Mouse (Mus musculus) gastrocnemius, postnatal 4 days (tissue): ENCODE measurements around the gene Vmn1r188. TPM values are rescaled to one million over a fixed set of nuclear protein-coding genes. Genes with fewer than 3 reads are reported as not detected.
"Not testable (repeated sequence)": the region's sequence is repeated elsewhere in the genome, so short reads cannot be mapped to it uniquely, and the experiment has no call there.

Experiments
- DNase-seq, 2 experiments: peaks; one replicate each; pipeline ENCODE4 v3.0.0; 2021 to 2022; ENCODE audit warnings: low spot score in 2 of 2, mixed read lengths in 2 of 2
- long read RNA-seq, 2 experiments: library from polyadenylated mRNA; stranded (forward); transcript quantifications; one replicate each; pipeline ENCODE4 v2.0.0; 2021
- total RNA-seq, 2 experiments: library from RNA; stranded (reverse); gene quantifications; 2 replicates each; pipeline ENCODE4 v1.2.3; 2021

Gene Vmn1r188
- not detected for total RNA-seq
- long read RNA-seq, experiment 1 = 0 reads
- long read RNA-seq, experiment 2 = 0 reads

- DNase-seq = not testable (repeated sequence)
Observed at GRCm38 (mm10) chr13:22084140-22084539, at the start of gene Vmn1r188. TSS of gene Vmn1r188 (plus strand) at chr13:22084440.

DNA sequence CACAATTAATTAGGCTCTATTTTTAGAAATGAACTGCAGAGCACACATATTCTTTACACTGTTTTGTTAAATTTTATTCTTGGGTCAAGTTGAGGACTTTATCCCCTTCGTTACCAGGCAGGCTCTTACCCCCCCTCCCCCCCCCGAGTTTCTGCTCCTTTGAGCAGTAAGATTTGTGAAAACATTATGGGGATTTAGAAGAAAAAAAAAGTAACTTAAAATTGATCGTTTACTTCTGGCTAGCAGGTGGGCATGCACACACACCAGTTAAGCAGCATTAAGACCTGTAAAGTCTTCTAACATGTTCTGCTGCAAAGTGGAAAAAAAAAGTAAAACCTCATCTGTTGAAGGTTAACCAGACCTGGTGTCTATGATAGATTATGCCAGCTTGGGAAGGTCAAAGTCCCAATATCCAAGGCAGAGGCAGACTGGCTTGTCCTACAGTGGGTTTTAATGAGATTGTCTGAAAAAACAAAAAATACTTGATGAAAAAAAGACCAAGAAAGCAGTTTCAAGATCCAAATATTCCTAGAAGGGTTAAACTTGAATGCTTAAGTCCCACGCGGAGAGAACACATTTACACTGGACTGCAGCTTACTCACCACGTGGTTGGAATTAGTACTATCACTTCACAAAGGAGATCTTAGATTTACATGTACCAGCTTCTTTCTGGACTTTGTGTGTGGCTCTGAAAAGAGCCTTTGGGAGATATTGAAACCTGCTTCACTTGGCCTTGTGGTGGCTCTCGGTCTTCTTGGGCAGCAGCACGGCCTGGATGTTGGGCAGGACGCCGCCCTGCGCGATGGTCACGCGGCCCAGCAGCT lies 49.6 kb upstream of the Vmn1r188 start:
- DNase-seq = no peak

DNA sequence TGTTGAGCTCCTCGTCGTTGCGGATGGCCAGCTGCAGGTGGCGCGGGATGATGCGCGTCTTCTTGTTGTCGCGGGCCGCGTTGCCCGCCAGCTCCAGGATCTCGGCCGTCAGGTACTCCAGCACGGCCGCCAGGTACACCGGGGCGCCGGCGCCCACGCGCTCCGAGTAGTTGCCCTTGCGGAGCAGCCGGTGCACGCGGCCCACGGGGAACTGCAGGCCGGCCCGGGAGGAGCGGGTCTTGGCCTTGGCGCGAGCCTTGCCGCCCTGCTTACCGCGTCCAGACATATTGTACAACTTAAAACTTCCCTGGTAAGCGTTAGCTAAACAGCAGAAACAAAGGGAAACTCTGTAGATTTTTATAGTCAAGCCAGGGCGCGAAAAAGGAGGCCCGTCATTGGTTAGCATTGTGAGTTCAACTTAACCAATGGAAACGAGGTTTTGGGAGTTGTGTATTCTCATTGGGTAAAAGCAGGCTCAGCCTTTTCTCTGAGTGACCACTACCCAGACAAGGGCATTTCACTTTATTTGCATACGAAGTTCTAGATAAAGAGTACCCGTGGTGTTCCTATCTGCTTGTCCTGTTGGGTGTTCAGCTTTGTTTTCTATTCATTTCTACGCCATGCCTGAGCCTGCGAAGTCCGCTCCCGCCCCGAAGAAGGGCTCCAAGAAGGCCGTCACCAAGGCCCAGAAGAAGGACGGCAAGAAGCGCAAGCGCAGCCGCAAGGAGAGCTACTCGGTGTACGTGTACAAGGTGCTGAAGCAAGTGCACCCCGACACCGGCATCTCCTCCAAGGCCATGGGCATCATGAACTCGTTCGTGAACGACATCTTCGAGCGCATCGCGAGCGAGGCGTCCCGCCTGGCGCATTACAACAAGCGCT lies 48.7 kb upstream of the Vmn1r188 start, which contains the start of the genes Hist1h2ah and Hist1h2bk:
Hist1h2ah (minus strand) TSS at position 302 of the 882 bp plus-strand sequence.
Hist1h2bk (plus strand) TSS at position 604 of the 882 bp plus-strand sequence.
- DNase-seq = peak; percentile 44 to 74

- DNase-seq = no peak
Observed at GRCm38 (mm10) chr13:22036149-22036956, 47.9 kb upstream of the Vmn1r188 start.

DNA sequence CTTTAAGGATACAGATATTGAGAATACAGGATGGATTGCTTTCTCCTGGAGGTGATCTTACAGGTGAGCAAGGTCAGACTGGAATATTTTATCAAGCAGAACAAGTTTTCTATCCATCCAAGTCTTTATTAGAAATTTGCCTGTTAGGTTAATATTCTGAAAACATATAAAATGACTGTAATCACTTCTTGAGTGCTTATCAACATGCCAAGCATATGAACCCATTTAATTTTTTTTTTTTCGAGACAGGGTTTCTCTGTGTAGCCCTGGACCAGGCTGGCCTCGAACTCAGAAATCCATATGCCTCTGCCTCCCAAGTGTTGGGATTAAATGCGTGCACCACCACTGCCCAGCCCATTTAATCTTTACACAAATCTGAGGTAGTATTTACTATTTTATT lies 47.3 kb upstream of the Vmn1r188 start:
- DNase-seq = no peak

DNA sequence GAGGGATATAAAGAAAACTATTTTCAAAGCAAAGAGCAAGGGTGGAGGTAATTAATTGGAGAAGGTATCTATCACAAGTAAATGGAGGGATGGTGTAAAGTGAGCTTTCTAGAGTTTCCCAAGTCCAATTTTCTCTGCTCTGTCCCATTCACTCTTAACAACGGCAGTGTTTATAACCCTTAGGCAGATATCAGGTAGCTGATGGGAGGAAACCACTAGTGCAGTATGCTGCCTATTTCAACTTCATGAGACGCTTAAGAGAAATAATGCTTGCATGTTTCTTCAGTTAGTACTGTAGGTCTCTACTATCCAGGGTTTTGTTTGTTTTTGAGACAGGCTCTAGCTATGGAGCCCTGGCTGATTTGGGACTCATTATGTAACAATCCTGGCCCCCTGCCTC lies 46.8 kb upstream of the Vmn1r188 start:
- DNase-seq = no peak

- DNase-seq = no peak
Observed at GRCm38 (mm10) chr13:22039364-22039763, 44.9 kb upstream of the Vmn1r188 start.

DNA sequence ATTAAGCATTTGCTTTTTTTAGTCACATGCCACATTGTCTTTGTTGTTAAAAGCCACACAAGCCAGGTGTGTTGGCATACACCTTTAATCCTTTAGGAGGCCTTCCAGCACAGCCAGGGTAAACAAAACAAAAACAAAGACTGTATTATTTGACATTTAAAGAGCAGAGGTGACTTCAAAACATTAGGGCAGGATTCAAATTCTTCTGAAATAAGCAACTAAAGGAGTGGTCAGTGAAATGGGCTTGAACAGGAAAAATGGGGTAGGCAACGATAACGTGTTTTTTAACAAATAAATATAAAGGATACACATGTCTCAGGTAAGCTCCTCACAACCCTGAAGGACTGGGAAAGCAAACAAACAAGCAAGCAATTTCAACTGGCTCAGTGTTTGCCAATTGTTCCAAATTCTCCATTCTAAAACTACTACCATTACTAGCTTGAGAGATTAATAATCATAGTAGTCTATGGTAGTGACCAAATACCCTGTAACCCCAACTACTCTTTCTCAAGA lies 44.2 kb upstream of the Vmn1r188 start:
- DNase-seq = no peak

GRCm38 (mm10) chr13:22040464-22041141 lies 43.6 kb upstream of the Vmn1r188 start:
- DNase-seq = no peak

GRCm38 (mm10) chr13:22041142-22041536 lies 43.1 kb upstream of the Vmn1r188 start, which contains the start of gene Hist1h4i:
TSS of gene Hist1h4i (minus strand) at chr13:22041362.
- DNase-seq = peak; percentile 78 to 93

DNA sequence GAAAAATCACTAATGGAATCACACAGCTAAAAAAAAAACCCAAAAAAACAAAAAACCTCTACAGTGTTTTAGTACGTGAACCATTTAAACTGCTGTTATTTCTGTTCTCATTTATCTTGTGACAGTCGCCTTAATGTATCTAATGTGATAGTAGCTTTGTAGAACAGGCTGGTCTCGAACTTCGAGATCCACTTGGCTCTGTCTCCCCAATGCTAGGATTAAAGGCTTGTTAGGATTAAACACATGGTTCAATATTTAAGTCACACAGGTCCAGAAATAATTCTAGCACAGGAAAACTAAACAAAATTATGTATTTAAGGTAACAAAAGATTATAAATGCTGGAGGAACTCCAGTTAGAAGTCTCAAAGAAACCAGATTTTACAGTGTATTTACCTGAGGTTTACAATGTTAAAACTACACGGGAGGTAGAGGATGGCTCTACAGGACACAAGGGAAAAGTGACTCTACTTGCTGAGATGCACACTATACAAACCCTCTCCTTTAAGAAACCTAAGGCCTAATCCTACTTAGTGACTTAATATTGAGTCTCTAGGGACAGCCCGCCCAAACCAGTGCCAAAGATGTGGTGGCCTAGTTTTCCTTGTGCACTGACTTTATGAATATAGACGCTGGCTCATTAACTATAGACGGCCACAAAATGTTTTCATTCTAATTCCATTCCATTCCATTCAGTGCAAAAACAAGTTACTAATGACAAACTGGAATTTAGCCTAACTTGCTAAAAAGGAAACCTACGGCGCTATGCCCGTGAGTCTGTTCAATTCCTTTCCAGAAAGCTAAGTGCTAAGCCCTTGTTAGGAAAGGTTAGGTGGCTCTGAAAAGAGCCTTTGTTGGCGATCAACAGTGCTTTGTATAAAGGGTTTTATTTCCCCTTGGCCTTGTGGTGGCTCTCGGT lies 42.3 kb upstream of the Vmn1r188 start:
- no peak for DNase-seq

- peak; percentile 39 to 76 for DNase-seq
Observed at GRCm38 (mm10) chr13:22042568-22043502, 41.4 kb upstream of the Vmn1r188 start, which contains the start of the genes Hist1h2ag and Hist1h2bj. TSS of gene Hist1h2ag (minus strand) at chr13:22042944. TSS of gene Hist1h2bj (plus strand) at chr13:22043214.

DNA sequence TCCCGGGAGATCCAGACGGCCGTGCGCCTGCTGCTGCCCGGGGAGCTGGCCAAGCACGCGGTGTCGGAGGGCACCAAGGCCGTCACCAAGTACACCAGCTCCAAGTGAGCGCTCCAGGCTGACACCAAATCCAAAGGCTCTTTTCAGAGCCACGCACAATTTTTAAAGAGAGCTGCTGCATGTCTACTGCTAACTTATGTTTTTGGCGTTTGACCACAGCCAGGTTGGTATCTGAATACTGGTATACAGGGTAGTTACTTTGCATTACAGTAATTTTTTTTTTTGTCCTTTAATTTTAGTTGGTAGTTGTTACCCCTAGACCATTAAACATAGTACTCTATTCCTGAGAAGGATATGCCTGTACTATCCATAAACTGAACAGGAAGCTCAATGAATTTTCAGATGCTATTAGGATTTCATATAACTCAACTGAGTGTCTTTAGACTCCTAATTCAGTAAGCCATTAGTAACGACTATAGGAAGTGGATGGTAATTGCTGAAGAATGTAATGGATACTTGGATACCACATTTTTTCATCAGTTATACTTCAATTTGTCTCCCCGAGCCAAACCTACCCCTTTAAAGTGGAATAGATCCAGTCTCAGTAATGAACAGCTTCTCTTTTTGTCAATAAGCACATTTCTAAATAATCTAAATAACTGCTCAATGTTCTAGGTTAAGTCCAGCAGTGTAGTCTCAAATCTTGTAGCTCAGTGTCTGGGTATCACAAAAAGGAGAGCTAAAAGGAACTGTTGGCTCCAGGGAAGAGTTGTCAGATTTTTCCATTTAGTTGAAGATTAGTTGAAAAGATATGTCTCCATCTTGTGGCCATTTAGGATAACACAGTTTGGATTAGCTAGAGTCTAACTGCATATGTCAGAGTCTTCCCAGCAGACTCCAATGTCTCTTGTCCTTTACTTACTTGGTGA lies 40.5 kb upstream of the Vmn1r188 start:
- DNase-seq = no peak

DNA sequence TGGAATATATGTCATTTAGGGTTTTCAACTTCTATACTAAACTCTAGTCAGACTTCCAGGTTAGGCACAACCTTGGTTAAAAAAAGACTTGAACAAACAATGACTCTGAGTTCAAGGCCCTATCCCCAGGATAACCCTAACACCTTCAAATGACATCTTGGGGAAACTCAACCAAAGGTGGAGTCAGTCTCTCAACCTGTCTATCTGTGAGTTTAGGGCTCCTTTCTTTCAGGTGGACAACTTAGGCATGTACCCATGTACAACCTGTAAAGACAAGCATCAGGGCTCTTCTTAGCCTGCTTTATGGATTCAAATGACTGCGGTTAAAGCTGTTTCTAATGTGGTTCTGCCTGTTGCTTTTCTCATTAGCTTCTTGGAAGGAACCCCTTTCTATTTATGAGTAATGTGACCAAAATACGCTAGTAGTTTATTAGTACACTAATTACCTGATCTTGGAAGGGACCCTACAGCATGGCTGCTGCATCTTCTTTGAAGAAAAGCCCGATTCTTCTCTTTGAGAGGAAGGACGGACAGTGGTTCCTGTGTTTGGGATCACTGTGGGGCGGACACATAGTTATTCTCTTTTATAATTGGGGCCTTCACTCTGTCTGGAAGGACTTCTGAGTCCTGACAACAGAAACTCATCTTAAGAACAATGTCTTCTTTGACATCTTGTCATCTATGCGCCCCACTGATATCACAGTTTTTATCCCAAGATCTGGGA lies 39.6 kb upstream of the Vmn1r188 start:
- no peak for DNase-seq

DNA sequence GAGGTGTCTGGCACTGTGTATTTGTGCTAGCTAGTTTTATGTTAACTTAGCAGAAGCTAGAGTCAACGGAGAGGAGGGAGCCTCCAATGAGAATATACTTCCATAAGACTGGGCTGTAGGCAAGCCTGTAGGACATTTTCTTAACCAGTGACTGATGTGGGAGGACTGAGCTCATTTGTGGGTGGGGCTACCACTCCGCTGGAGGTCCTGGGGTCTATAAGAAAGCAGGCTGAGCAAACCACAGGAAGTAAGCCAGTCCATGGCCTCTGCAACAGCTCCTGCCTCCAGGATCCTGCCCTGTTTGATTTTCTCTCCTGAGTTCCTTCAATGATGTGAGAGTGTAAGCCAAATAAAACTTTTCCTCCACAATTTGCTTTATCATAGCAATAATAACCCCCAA lies 38.9 kb upstream of the Vmn1r188 start:
- no peak for DNase-seq

- no peak for DNase-seq
Observed at GRCm38 (mm10) chr13:22049041-22049440, 35.2 kb upstream of the Vmn1r188 start.
